Mouse (Mus musculus) limb, embryonic 14.5 days (tissue): ENCODE measurements around the gene Maats1. TPM values are rescaled to one million over a fixed set of nuclear protein-coding genes. Genes with fewer than 3 reads are reported as not detected.
A peak's percentile ranks its signal among the peaks of the same experiment; 100 is the strongest.

Experiments used
- ATAC-seq: fragments of 200-750 bp; cut with Nextera tagmentation; 2 replicates; pipeline ENCODE4 v1.8.0; 2017; ENCODE audit warnings: low read depth, moderate number of reproducible peaks, moderate TSS enrichment; ENCODE audit not compliant: low FRiP score
- DNase-seq: peaks from one replicate; pipeline ENCODE4 v3.0.0-alpha.2; 2015; ENCODE audit warnings: low spot score
- H3K27ac ChIP-seq: fragments of 300-500 bp; sonication (generic); replicated peaks from 2 replicates; pipeline ENCODE4 v1.5.1; 2014; ENCODE audit warnings: low read depth, mild to moderate bottlenecking, low read length, moderate library complexity, mixed read lengths
- H3K27me3 ChIP-seq: fragments of 300-500 bp; sonication (generic); 2 replicates; pipeline ENCODE4 v1.6.1; 2014; ENCODE audit warnings: low read length, mixed read lengths; ENCODE audit not compliant: control insufficient read depth, insufficient read depth
- H3K36me3 ChIP-seq: fragments of 300-500 bp; sonication (generic); 2 replicates; pipeline ENCODE4 v1.6.1; 2014; ENCODE audit warnings: mild to moderate bottlenecking, low read length, moderate library complexity, mixed read lengths; ENCODE audit not compliant: control insufficient read depth, insufficient read depth
- H3K4me1 ChIP-seq: fragments of 300-500 bp; sonication (generic); 2 replicates; pipeline ENCODE4 v1.6.1; 2014; ENCODE audit warnings: antibody characterized with exemption, low read length, mixed read lengths; ENCODE audit not compliant: control insufficient read depth, insufficient read depth
- H3K4me2 ChIP-seq: fragments of 300-500 bp; sonication (generic); replicated peaks from 2 replicates; pipeline ENCODE4 v1.6.1; 2014; ENCODE audit warnings: low read depth, mild to moderate bottlenecking, low read length, moderate library complexity; ENCODE audit not compliant: severe bottlenecking
- H3K4me3 ChIP-seq: fragments of 300-500 bp; sonication (generic); replicated peaks from 2 replicates; pipeline ENCODE4 v1.5.1; 2014; ENCODE audit warnings: low read length
- H3K9ac ChIP-seq: fragments of 300-500 bp; sonication (generic); 2 replicates; pipeline ENCODE4 v1.6.1; 2014; ENCODE audit warnings: mild to moderate bottlenecking, low read depth, low read length, moderate library complexity; ENCODE audit not compliant: severe bottlenecking
- H3K9me3 ChIP-seq: fragments of 300-500 bp; sonication (generic); 2 replicates; pipeline ENCODE4 v1.6.1; 2016; ENCODE audit warnings: low read length; ENCODE audit not compliant: control insufficient read depth
- POLR2A ChIP-seq: fragments of 200-500 bp; IDR thresholded peaks from 2 replicates; pipeline ENCODE4 v1.8.0; 2012; ENCODE audit warnings: inconsistent platforms, mild to moderate bottlenecking, moderate library complexity, borderline replicate concordance; ENCODE audit not compliant: insufficient read depth, insufficient read length; ENCODE audit errors: extremely low read depth
- WGBS: fragments of 180-500 bp; shearing (Covaris S2); extraction: QIAGEN DNeasy Blood & Tissue Kit; methylation state at CpG from one replicate; pipeline ENCODE4 v1.1.7; 2014; 5-methylcytosine and 5-hydroxymethylcytosine counted together
- polyA plus RNA-seq, 2 experiments: library from polyadenylated mRNA; depleted of rRNA in 1 of 2; stranded (reverse) in 1 of 2; unstranded in 1 of 2; fragments of >200 nt; fragmentation: Nextera tagmentation in 1 of 2; extraction: Ambion mirVana in 1 of 2; gene quantifications; 2 replicates each; pipeline versions ENCODE4 v1.2.1 to v1.2.3; 2012 to 2014

Gene Maats1
- polyA plus RNA-seq, 2 experiments, result 0.10 TPM; not detected in 1

GRCm38 (mm10) chr16:38370633-38371374, 28.9 kb upstream of the Maats1 start:
- Histone ChIP-seq H3K9me3 (no peaks in the 10 kb centered on the region), H3K27me3 (no peaks in the 10 kb centered on the region), H3K27ac (no peak overlapping the region), H3K36me3 (no peaks in the 10 kb centered on the region), H3K9ac (no peak overlapping the region), H3K4me3 (no peak overlapping the region), H3K4me1 (peaks cover 5% of the 10 kb centered on the region; the same call in 1 of the 2 replicates), H3K4me2 (no peak overlapping the region)
- peak; percentile 87 for ATAC-seq
- DNase-seq, result peak; percentile 31
- TF ChIP-seq POLR2A, result no peak
- 76% methylated on average over 8 of the region's 8 CpGs for WGBS

- H3K27me3 ChIP-seq, result no peaks in the 10 kb centered on the region
- no peak for DNase-seq
- H3K4me1 ChIP-seq, result peaks cover 5% of the 10 kb centered on the region; the same call in 1 of the 2 replicates
- H3K4me2 ChIP-seq, result no peak overlapping the region
- no peaks in the 10 kb centered on the region for H3K9me3 ChIP-seq
- no peak overlapping the region for H3K27ac ChIP-seq
- no peaks in the 10 kb centered on the region for H3K36me3 ChIP-seq
- H3K9ac ChIP-seq, result no peak overlapping the region
- 81% methylated on average over 4 of the region's 4 CpGs for WGBS
- no peak overlapping the region for H3K4me3 ChIP-seq
- TF ChIP-seq POLR2A, result no peak
- ATAC-seq, result no peak
Observed at GRCm38 (mm10) chr16:38369992-38370484, 28.1 kb upstream of the Maats1 start.

- ATAC-seq (no peak), DNase-seq (no peak)
- 88% methylated on average over 8 of the region's 8 CpGs for WGBS
- no peak overlapping the region for H3K4me3 ChIP-seq
- H3K9me3 ChIP-seq, result no peaks in the 10 kb centered on the region
- peaks cover 5% of the 10 kb centered on the region; the same call in 1 of the 2 replicates for H3K4me1 ChIP-seq
- no peaks in the 10 kb centered on the region for H3K36me3 ChIP-seq
- no peak overlapping the region for H3K4me2 ChIP-seq
- TF ChIP-seq POLR2A, result no peak
- H3K27ac ChIP-seq, result no peak overlapping the region
- no peak overlapping the region for H3K9ac ChIP-seq
- no peaks in the 10 kb centered on the region for H3K27me3 ChIP-seq
Observed at GRCm38 (mm10) chr16:38369431-38369830, 27.5 kb upstream of the Maats1 start.

GRCm38 (mm10) chr16:38369000-38369399, 27.1 kb upstream of the Maats1 start:
- no peak for ATAC-seq

GRCm38 (mm10) chr16:38368336-38368735, 26.4 kb upstream of the Maats1 start:
- ATAC-seq (no peak), DNase-seq (no peak)
- no peak overlapping the region for H3K4me3 ChIP-seq
- no peaks in the 10 kb centered on the region for H3K9me3 ChIP-seq
- H3K27me3 ChIP-seq, result no peaks in the 10 kb centered on the region
- no peak overlapping the region for H3K4me2 ChIP-seq
- peaks cover 5% of the 10 kb centered on the region; the same call in 1 of the 2 replicates for H3K4me1 ChIP-seq
- 23% methylated on average over 10 of the region's 10 CpGs for WGBS
- H3K36me3 ChIP-seq, result no peaks in the 10 kb centered on the region
- no peak overlapping the region for H3K27ac ChIP-seq
- TF ChIP-seq POLR2A, result no peak
- H3K9ac ChIP-seq, result no peak overlapping the region

More at GRCm38 (mm10) chr16:38369000-38369399, 27.1 kb upstream of the Maats1 start:
- no peak for DNase-seq
- H3K27me3 ChIP-seq, result no peaks in the 10 kb centered on the region
- no peak for TF ChIP-seq POLR2A
- H3K36me3 ChIP-seq, result no peaks in the 10 kb centered on the region
- H3K4me2 ChIP-seq, result no peak overlapping the region
- 67% methylated on average over 7 of the region's 7 CpGs for WGBS
- H3K4me3 ChIP-seq, result no peak overlapping the region
- peaks cover 5% of the 10 kb centered on the region; the same call in 1 of the 2 replicates for H3K4me1 ChIP-seq
- H3K9me3 ChIP-seq, result no peaks in the 10 kb centered on the region
- no peak overlapping the region for H3K9ac ChIP-seq
- H3K27ac ChIP-seq, result no peak overlapping the region
